Mouse (Mus musculus) G1E (cell line): ENCODE results near the gene Gm4131.

Experiments used
- CTCF ChIP-seq: IDR thresholded peaks from 2 replicates; pipeline ENCODE4 v1.5.1; 2012; ENCODE audit warnings: low read depth, low read length, inconsistent platforms, mixed read lengths
- POLR2AphosphoS5 ChIP-seq: IDR thresholded peaks from 2 replicates; pipeline ENCODE4 v1.6.1; 2012; ENCODE audit warnings: low read depth, low read length, inconsistent platforms; ENCODE audit not compliant: insufficient replicate concordance

DNA sequence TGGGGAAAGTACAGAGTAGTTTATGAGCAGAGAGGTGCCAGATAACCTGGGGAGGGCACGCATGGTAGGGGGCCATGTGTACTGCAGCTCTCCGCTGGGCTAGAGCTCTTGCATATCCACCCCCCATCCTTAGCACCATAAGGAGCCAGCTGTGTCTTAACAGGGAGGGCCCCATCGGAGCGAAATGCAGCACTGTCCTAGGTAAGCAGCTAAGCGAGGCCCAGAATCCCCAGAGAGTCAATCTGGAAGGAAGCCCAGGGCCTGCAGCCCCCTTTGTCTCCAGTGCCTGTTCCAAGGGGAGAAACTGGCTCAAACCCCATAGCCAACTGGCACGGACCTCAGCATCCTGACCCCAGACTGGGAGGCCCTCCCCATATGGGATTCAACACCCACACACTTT lies 87.3 kb downstream of the Gm4131 start:
- TF ChIP-seq CTCF (no peak), POLR2AphosphoS5 (no peak)
